Mouse (Mus musculus) c-Kit-positive CD71-positive TER-119-negative erythroid progenitor cells, embryonic 14.5 days (primary cell): ENCODE data around the gene Cd300lb.
"Not testable (repeated sequence)": the region's sequence is repeated elsewhere in the genome, so short reads cannot be mapped to it uniquely, and the experiment has no call there.

Experiments
- DNase-seq: peaks from one replicate; pipeline ENCODE4 v3.0.0-alpha.2; 2013; ENCODE audit warnings: low read depth

Cd300lb gene

DNA sequence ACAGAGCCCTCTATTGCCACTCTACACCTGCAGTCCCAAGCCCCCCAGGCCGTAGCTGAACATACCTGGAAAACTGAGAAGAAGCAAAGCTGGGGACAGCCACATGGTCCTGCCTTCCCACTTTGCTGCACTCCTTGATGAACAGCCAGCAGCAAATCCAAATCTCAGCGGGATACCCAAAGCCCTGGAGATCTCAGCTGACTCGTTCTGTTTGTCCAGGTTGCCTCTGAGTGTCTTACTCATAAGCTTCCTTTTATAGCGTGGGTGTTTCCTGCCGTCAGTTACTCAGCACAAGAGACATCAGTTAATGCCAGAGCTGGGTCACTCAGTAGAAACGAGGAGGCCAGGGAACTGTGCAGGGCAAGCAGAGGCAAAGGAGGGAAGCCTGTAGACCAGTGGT, at the start of gene Cd300lb:
Gene Cd300lb (minus strand): TSS at position 243 of the 400 bp plus-strand sequence.
- DNase-seq = no peak

DNA sequence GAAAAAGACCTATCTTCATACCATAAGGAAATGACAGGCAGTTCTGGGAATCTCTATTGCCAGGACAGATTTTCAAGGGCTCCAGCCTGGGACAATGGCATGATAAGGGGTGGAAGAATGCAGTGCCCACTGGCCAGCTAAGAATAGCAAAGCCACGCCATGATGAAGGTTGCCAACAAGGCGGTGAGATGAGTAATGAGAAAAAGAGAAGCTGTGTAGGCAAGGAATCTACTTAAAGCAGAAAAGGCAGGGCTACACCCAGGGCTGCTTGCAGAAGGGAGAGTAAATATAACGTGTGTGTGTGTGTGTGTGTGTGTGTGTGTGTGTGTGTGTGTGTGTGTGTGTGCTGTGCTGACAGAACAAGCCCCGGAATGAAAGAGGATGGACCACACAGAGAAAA, 47.7 kb upstream of the Cd300lb start:
- no peak for DNase-seq

DNA sequence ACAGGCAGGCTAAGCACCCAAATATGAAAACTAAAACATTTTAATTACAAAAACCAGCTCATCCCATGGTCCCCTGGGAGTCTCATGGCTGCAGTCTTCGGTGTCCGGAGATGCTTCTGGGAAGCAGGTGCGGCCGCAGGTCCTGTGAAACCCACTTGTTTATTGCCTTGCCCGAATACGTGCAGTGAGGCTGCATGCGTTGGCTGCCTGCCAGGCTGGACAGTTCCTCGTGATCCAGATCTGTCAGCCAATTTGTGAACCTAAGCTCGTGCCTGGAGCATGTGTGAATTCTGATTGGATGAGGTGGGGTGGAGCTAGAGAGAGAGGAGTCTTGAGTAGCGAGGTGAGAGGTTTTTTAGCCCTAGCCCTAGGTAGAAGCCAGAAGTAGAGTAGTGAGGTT, 38.5 kb upstream of the Cd300lb start:
- no peak for DNase-seq

DNA sequence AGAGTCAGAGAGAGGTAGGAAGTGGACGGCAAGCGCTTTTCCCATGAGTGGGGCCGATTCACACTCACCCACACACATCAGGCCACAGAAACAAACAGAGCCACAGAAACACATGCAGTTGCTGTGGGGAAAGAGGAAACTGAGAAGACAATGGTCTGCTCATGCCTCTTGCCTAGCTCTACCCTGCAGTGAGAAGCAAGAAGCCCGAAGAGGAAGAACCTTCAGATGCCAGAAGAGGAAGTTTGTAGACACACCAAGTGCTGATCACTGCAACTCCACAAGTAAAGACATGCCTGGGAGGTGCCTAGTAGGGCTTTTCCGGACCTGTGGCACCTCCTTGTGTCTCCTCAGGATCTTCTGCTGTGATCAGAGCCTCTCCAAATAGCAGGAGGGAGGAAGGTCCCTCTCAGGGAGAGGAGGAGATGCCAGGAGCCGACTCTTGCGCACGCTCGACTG, 34.6 kb upstream of the Cd300lb start, which contains the start of gene Cd300c:
Gene Cd300c (minus strand): TSS at position 406 of the 456 bp plus-strand sequence.
- no peak for DNase-seq

DNA sequence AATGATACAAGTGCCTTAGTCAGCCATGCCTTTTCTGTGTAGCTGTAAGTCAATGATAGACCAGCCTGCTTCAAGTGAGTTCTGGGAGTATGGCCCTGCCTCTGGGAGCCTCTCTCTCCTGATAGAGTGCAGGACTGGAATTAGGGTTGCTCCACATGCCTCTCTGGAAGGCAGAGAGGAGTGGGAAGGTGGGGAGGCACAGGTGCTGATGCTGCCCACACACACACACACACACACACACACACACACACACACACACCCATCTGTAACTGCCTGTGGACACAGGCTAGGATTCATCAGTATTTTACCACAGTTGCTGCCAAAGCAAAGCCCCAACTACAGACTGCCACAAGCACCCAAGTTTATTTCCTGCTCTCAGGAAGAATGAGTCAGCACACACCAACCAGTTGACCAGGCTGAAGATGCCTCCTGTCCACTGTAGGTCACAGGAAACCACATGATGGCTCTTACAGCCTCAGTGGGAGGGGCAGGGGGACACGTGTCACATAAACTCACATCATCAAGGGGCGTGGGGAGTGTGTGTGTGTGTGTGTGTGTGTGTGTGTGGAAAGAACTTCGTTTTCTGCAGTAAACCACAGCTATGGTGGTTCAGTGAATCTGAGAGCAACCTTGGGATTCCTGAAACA, 31.1 kb upstream of the Cd300lb start:
- DNase-seq = no peak

DNA sequence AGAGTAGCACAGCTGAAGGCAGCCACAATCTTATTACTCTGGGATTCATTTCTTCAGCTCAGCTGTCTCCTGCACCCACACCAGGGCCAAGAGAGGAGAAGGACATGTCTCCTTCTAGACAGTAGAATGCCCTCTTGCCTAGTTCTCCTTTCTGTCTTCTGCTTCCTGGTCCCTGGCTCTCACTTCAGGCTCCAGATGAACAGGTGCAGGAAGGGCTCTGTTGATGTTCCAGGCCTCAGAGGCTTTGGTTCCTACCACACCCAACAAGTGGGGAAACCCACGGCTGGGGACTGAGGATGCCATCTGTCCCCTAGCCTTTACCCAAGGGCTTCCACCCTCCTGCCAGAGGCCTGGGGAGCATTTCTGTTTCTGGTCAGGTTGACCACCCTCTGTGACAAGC, 26.2 kb upstream of the Cd300lb start:
- DNase-seq = no peak

DNA sequence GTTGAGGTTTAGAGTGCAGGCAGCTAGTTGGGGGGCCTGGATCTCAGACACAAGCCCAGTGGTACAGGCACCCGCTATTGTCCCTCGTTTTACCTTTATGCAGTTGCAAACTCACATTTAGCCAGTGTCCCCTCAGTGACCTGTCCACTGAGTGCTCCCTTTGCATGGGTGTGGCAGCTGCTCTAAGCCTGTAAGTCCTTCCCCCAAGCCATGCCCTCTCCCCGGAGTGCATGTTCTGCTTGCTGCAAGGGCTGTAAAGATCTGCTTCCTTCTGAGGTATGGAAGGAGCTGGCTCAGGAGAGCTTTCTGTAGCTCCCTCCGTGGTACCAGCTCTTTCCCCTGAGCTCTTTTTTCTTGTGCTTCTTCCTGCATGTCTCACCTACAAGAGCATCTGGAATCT, 595 bp downstream of the Cd300lb start:
- DNase-seq = no peak

DNA sequence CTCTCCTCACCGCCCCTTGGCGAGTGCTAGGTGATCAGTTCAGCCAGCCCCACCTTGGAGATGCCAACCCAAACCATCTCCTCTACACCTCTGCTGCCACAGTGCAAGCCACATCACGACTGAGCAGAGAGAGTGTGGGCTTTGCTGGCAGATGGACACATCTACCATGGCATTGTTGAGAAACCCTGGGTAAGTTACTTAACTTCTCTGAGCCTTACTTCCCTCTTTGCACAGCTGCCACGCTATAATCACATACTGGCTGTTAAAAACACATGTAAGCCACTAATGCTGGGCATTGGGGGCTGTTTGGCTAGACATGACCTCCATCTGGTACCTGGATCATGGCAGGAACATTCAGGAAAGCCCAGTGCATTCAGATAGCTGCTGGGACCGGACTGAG, 3.1 kb downstream of the Cd300lb start:
- DNase-seq = no peak

DNA sequence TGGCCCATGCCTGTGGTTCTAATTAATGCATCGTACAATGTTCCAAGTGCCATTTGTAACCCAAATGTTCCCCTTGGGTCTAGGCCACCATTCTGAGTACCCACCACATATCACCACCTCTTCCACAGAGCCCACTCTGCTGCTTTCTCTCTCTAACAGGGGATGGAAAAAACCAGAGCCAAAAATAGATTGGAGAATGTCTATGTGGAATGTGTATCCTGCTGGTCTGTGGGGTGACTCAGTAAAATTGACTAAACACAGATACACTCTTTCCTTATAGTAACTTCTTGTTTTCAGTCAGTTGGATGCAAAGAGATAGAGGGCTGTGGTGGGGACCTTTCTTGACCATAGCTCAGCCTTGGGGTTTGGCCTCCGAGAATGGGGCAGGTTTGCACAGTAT, 4.6 kb downstream of the Cd300lb start:
- no peak for DNase-seq

DNA sequence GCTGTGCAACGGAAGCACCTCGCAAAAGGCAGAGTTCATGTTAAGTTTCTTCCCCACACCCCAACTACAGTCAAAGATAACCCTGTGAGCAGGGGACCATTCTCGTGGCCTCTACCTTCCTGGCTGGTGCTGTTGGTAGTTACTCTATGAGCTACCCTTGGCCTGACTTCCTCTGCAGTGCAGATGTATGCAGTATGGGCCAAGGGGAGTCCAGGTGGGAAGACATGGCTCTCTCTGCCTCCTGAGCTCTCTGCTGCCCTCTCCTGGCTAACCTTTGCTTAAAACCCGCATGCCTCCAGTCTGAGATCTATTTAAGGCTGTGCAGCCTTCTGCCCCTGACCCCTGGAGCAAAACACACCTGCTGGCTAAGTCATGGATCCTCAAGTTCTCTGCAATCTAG, 10.2 kb downstream of the Cd300lb start:
- peak; percentile 28 for DNase-seq

DNA sequence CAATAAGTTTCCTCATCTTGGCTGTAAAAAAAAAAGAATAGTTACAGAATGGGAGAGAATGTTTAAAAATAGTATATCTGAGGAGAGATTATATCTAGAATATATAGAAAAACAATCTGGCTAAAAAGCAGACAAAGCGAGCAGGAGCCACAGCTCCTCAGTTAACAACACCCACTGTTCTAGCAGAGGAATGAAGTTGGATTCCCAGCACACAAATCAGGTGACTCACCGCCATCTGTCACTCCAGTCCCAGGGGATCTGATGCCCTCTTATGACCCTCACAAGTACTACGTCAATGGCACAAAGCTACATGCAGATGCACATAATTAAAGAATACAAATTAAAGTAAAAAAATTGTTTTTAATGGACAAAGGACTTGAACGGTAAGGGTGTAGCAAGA, 11.7 kb downstream of the Cd300lb start:
- DNase-seq = no peak

DNA sequence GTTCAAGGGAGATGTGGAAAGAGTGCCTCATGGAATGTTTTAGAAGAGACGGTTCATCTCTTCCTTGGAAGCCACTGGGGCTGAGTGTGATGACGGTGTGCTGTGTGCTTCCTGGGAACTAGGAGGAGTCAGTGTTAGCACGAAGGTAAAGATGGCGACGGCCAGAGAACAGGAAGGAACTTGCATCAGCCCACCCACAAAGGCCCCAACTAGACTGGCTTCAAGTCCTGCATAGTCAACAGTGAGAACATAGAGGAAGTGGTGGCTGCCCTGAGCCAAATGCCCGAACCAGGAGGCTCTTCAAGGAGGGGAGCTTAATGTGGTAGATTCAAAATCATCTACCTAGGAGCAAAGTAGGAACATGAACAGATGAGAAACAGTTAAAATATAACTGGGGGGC, 17.1 kb downstream of the Cd300lb start:
- DNase-seq = no peak

DNA sequence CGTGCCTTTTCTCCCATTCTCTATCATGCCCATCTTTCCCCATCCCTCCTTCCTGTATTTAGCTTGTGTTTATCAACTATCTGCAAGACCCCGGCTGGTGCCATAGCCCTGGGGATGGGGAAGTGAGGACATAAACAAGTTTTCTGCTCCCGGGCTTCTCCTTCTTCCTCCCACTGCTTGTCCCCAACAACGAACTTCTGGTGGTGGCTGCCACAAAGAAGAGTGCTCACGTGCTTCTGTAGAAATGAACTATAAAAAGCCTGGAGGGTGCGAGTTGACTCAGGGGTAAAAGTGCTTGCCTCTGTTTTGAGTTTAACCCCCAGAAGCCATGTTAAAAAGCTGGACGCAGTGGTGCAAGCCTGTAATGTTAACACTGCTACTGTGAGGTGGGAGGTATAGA, 19.2 kb downstream of the Cd300lb start:
- no peak for DNase-seq

DNA sequence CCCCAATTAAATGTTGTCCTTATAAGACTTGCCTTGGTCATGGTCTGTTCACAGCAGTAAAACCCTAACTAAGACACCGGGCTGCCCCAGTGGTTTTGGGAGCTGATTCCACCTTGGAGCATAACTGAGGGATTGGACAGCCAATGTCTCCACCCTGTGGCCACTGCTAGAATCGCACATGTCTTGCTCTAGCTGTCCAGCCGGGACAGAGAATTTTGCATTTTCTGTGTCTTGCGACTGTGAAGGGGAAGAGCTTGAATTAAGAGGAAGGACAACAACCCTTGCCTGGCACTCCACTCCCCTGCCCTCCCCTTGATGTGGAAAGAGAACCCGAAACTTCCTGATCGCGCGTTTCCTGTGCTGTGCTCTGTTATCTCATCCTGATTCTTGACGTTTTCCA, 21.3 kb downstream of the Cd300lb start:
- peak; percentile 38 for DNase-seq

DNA sequence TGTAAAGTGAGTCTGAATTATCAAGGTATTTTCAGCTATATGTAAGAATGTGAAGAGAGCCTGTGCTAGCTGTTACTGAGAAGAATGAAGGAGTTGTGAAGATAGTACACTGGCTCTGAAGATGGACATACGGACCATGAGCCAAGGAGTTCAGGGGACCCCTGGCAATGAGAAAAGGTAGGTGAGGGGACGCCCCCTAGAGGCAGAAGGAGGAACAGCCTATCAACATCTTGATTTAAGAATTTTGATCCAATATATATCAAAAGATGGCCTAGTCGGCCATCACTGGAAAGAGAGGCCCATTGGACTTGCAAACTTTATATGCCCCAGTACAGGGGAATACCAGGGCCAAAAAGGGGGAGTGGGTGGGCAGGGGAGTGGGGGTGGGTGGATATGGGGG, 24.6 kb downstream of the Cd300lb start:
- DNase-seq = not testable (repeated sequence)

DNA sequence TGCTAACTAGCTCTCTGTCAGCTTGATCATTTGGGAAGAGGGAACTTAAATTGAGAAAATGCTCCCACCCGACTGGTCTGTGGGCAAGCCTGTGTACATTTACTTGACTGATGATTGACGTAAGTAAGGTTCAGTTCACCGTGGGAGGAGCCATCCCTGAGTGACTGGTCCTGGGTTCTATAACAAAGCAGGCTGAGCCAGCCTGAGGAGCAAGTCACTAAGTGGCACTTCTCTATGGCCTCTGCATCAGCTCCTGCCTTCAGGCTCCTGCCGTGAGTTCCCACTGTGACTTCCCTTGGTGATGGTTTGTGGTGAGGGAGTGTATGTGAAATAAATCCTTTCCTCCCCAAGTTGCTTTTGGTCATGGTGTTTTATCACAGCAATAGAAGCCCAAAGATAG, 26.1 kb downstream of the Cd300lb start:
- DNase-seq = no peak

DNA sequence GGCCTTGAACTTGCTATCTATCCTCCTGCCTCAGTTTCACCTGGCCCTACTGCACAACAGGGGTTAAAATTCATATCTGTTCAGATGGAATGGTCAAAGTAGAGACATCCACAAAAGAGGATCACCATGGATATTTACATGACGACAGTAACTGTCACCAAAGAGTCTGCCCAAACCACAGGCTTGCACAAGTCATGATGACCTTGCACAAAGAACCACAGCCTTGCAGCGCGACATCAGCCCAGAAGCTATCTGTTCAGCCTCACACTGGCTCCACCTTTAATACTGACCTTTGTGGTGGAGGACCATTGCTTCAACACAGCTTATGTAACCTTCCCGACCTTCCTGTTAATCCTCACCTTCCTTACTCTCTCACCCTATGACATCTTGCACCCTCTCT, 26.6 kb downstream of the Cd300lb start:
- DNase-seq = no peak

DNA sequence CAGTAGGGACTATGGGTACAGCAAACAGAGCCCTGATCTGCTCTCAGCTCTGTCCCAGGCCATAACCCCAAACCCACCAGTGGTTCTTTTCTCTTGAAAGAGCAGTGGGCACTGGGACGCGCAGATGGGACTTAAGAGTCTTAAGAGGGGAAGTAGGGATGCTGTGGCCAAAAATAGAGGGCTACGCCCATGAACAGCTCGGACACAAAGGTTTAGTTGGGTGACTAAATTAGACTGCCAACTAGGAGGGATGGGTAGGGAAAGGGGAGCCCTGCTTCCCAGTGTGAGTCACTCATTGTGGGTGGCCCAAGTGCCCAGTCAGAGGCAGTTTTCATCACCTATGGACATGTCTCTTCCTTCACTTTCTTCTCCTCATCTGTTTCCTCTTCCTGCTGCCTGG, 31.0 kb downstream of the Cd300lb start:
- DNase-seq = no peak

DNA sequence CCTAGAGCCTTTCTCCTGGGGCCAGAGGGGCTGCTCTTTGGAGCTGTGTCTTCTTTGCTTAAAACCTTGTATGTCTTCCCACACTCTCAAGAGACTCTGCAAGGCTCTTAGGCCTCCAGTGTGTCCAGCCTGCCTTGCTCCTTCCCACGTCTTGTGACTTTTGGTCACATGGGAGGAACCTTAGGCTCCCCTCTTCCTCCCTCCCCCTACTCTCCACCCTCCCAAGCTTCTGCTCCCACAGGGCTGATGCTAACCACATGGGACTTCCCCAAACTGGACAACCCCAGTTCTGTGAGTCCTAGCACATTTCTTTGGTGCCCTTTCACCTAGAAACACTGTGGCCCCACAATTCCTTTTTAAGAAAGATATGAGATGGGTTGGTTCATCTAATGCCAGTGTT, 36.2 kb downstream of the Cd300lb start:
- DNase-seq = no peak

DNA sequence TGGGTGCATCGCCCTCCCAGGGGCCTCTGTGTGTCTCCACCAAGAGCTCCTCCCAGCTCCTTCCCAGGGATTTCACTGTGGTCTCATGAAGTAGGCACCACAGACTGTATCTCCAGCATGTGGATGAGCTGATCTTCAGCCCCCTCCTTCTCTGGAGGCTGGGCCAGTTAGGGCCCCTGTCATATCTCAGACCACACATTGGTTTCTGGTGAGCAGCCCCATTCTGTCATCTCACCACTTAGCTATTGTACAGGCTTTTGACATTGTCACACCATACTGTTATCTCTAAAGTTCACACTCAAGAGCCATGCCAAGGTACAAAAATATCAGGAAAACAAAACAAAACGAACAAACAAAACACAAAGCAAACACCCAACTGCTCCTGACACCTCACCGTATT, 38.1 kb downstream of the Cd300lb start:
- DNase-seq = peak; percentile 32

DNA sequence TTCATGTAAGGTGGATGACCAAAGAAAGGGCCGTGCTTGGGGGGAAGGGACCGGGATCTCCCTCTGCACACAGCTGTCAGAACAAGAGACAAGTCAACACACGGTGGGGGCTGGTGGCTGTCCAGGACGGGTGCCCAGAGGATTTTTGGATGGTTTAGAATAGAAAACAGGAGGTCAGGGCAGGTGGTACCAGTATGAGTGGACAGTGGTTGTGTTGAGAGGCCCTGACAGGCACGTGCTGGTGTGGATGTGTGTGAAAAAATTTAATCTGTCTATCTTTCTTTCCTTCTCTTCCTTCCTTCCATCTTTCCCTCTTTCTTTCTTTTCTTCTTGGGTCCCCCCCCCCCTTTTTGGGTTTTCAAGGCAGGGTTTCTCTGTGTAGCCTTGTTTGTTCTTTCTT, 43.6 kb downstream of the Cd300lb start:
- DNase-seq = no peak

DNA sequence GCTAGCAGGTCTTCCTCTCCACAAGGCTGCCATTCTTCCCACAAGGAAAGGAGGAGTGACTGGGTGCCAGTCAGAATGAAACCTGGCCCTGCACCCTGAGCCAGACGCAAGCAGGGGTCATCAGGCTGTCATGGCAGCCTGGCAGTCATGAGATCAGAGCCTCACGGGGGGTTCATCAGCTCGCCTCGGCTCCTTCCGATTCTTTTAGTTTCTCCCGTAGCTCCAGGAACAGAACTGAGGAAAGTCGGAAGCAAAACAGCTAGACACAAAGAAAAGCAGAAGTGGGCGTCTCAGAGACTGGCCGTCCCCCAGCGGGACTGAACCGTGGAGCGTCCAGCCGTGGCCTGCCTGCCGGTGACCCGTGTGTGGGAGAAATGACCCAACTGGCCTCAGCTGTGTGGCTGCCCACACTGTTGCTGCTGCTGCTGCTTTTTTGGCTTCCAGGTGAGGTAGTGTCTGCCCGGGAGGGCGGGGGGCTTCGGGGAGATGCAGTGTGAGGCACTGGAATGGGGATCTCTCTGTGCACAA, 44.1 kb downstream of the Cd300lb start, which contains the start of gene Cd300a:
Gene Cd300a (plus strand): TSS at position 51 of the 528 bp plus-strand sequence.
- DNase-seq = no peak

DNA sequence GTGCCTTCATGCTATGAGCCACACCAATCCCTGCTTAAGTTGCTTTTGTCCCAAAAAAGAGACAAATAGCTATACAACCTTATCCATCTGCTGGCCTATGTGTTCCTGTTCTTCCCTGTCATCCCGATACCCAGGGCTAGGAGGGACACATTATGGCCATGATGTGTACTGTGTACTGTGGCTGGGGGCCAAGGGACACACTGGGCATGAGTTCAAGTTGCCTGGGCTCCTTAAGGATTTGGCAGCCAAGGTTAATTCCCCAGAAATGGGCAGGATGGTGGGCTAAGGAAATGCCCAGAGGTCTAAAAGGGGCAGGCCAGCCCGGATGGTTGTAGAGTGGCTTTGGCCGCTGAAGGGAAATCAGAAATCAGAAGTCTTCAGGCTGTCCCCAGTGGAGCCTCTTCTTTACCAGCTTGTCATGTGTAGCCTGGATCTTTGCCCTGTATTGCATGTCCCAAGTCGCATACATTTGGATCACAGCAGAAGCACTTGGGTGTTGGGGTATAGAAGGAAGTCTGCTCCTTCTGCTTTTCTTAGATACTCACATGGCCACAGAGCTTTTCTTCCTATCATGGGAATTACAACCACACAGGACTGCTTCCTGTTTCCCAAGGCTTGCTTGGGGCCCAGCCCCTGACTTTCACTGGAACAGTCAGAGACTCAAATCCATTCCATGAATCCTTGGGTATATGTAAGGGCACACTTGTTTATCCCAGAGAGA, 49.6 kb downstream of the Cd300lb start:
- DNase-seq = no peak
